Mouse (Mus musculus) liver, embryonic 14.5 days (tissue): ENCODE results near the gene Ddx43.

Experiments
- CTCF ChIP-seq: IDR thresholded peaks from 2 replicates; pipeline ENCODE4 v1.5.1; 2016; ENCODE audit warnings: antibody characterized with exemption, low read depth, control low read depth
- EP300 ChIP-seq: IDR thresholded peaks from 2 replicates; pipeline ENCODE4 v1.6.1; 2016; ENCODE audit warnings: antibody characterized with exemption, low read depth

DNA sequence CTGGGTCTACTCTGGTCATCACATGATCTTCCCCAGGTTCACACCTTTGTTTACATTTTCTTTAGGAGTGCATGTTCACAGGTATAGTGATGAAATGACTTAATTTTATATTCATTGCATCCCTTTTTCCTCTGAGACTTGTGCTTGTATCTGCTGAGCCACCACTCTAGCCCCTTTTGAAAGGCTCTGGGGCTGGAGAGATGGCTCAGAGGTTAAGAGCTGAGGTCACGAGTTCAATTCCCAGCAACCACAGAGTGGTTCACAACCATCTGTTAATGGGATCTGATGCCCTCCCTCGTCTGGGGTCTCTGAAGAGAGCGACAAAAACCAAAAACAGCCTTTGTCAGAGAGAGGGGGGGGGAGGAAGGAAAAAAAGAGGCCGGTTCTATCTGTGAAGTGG is 20.1 kb upstream of the Ddx43 start:
- TF ChIP-seq EP300 (no peak), CTCF (no peak)
